Mouse (Mus musculus): ENCODE results near the gene Pcnt.

The Pcnt gene

DNA sequence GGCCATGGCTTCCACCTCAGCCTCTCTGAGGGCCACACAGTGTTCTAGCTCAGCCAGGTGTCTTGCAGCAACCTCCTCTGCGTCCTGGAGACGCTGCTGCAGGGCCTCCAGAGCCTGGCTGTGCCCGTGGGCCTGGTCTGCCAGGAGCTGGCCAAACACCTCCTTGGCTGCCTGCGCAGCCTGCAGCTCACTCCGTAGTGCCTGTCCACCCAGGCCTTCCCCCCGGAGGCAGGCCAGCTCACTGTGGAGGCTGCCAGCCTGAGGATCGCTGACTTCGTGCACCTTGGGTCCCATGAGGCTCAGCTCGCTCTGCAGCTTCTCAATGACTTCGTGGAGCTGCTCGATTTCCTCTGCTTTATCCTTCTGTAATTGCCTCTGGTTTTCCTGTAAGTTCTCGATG, 50.0 kb downstream of the Pcnt start:
- DNase-seq: no peak

DNA sequence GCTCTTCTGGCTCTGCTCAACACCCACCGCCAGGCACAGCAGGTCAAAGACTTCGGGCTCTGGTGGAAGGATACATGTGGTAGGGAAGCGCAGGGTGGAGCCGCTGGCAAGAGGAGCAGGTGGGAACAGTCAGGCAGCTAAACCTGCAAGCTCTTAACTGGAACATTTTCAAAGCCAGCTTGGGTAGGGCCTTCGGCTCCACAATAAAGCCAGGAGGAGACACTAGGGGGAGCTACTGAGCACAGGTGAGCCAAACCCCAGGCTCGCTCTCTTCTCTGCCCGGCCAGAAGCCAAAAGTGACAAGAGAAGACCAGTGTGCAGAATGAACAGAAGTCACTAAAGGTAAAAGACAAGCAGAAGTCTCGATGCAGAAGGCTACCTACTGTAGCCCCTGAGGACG, 50.8 kb downstream of the Pcnt start:
- no peak for DNase-seq

- DNase-seq: no peak
These were observed 51.4 kb downstream of the Pcnt start for GRCm38 (mm10) chr10:76391166-76391565.

- DNase-seq: no peak
These were observed 67.6 kb downstream of the Pcnt start for GRCm38 (mm10) chr10:76374981-76375380.

DNA sequence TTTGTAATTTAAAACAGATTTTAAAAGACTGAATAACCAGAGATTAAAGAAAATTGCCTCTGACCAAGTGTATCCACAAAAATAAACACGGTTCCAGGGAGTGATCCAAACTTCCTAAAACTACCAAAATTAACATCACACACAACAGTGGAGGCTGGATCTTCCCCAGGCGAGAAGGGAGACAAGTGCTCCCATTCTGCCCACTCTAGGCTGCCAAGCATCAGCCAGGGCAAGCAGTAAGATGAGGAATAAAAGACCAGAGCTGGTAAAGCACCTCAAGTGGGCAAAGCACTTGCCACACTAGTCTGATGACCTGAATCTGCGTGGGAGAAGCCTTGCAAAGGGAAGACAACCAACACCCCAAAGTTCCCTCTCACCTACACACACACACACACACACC, 70.8 kb downstream of the Pcnt start:
- DNase-seq: no peak

GRCm38 (mm10) chr10:76368766-76369165, 73.8 kb downstream of the Pcnt start:
- DNase-seq: no peak

DNA sequence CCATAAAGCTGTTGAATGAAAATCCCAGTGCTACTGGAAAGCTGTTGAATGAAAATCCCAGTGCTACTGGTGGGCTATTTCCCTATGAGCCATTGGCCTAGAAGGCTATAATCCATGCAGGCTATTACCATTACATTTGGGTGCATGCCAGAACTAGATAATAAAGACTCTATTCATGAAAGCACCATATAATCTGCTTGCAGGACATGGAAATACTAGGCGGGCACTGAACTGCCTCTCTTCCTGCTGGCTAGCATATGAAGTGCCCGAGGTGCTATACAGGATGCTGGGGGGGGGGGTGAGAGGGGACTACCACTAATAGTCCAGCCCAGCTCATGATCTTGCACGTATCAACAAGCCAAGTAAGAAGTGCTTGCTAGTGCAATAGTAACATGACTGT, 79.4 kb downstream of the Pcnt start:
- DNase-seq: no peak

DNA sequence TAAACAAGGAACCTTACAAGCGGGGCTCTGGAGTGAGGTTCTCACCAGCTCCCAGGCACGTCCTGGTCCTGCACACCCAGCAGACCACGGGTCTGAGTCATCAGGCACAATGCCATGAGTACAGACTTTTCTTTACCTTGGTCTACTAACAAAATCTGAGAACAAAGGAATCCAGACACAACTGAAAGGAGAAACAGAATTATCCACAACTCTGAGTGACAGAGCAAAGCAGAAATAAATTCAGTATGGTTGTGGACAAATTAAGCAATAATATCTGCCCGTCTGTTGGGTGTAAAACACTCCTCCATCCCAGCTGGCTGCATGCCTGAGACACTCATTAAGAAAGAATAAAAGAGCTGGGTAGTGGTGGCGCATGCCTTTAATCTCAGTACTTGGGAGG, 84.1 kb downstream of the Pcnt start:
- no peak for DNase-seq

DNA sequence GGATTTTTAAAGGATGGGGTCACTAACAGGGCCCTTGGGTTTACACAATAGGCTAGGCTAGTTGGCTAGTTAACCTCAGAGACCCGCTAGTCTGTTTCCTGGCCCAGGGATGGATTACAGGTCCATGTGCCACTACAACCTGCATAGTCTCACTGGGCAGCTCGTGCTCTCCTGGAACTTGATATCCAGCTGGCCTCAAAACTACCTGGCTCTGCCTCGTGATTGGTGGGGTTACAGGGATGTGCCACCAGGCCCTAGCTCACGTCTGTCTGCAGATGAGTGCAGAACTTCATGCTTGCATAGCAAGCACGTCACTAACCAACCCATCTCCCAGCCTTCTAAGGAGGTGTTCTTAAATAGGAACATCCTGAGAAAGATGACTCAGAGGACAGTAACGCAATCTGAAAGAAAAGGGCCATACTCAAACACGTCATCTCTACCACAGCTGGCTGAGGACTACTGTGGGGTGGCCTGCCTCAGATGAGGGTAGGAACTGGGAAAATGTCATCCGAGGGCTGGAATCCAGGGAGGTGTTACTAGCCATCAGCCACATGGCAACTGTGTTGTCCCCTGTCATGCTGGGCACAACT, 85.2 kb downstream of the Pcnt start:
- DNase-seq: no peak

GRCm38 (mm10) chr10:76354974-76355373, 87.6 kb downstream of the Pcnt start:
- DNase-seq: peak; percentile 34 to 66

DNA sequence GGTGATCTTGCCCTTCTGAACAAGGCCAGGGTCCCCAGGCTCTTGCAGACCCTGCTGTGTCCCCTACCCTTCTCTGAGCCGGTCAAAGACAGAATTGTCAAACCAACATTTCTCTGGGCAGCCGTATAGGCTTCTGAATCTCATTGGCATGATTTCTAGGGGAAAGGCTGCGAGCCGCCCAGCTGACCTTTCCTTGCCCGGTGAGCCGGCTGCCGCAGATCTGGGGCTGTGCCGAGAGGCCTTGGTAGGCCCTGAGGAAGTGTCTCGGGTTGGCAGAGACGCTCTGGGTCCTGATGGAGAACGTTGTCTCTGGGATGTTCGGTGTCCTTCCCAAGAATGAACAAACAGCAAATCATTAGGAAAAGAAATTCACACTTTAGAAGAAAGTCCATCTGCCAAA, 88.6 kb downstream of the Pcnt start:
- DNase-seq: no peak

- DNase-seq: no peak
These were observed 90.6 kb downstream of the Pcnt start for GRCm38 (mm10) chr10:76351953-76352352.

- DNase-seq: peak in 1 of 2 experiments; percentile 34
These were observed 96.0 kb downstream of the Pcnt start for GRCm38 (mm10) chr10:76346589-76346988.

DNA sequence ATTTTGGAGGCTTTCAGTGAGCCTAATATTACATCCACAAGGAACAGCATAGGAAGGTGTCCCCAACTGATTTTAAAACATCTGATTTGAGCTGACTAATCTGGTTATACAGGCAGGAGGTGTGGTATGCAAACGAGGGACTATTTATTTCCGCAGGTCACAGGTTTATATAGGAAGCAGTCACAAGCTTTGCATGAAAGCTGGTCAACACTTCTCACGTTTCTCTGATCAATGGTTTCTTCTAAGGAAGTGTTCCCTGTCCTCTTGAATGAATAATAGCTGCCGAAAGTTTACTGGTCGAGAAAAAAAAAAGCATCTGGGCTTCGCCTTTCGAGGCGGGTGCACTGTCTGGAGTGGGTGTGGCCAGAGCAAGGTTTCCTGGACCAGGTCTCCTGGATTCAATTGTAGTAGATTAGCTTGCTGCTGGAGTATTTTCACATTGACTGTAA, 96.5 kb downstream of the Pcnt start:
- DNase-seq: no peak

DNA sequence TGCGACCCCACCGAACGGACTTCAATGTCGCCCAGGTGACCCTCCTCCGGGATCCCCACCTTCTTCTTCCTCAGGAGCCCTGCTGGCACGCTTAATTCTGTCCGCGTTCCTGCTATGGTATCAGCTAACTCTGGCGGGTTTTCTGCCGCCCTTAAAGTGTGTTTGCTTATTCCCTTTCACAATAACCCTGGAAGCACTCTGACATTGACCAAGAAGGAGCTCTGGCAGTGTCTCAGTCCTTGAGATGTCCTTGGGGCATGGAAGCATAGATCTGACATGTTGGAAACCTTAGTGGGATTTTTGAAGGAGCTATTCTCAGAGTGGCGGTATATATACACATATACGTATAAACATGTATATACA, 97.1 kb downstream of the Pcnt start:
- no peak for DNase-seq

DNA sequence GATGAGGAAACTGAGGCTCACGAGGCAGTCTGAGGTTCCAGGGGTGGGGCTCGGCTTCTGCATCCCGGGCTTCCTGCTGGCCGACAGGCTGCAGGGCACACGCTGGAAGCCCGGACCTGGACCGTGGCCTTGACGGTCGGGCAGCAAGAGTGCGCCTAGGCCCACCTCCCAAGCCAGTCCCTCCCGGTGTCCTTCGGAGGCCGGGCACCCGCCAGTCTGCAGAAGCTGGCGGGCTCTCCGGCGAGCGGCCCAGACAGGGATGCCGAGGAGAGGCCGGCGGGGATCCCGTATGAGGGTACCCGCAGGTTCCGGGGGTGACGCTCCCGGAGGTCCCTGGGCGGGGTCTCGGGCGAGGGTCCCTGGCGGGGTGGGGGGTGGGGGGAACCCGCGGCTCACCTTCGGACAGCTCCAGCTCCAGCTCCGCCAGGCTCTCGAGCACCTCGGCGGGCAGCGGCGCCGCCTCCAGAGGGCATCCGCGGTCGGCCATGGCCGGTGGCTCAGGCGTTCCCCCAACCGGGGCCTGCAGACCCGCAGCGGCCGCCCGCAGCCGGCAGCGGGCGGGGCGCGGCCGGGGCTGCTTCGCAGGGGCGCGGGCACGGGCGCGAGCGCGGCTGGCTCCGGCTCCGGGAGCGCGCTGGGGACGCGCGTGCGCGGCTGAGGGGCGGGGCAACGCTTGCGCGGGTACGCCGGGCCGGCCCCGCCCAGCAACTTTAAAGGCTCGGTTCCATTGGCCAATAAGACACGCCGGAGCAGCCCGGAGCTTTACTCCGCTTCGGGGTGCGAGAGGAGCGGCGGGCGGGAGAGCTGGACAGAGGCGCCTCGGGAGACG, 97.7 kb downstream of the Pcnt start, which contains the start of gene Dip2a:
Gene Dip2a, minus strand, starts transcription at position 581 of the 829 bp plus-strand sequence.
- peak; percentile 85 to 86 for DNase-seq

- no peak for DNase-seq
These were observed 108.2 kb downstream of the Pcnt start for GRCm38 (mm10) chr10:76334350-76334749.

- no peak for DNase-seq
These were observed 110.5 kb downstream of the Pcnt start for GRCm38 (mm10) chr10:76332040-76332439.

GRCm38 (mm10) chr10:76329093-76329492, 113.5 kb downstream of the Pcnt start:
- no peak for DNase-seq

DNA sequence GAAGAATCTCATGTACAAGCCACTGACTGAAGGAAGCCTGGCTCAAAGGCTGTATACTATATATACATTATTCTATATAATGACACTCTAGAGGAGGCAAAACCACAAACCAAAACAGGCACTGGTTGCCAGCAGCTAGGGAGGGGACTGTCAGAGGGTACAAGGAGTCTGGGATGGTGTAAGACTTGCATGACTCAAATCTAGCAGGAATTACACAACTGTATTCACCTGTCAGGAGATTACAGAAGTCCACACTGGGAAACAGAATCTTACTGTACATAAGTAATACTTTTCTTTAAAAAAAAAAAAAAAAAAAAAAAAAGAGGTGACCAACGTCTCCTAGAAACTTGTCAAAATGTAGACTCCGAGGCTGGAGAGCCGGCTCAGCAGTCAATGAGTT, 114.0 kb downstream of the Pcnt start:
- DNase-seq: no peak

GRCm38 (mm10) chr10:76326304-76327006, 116.1 kb downstream of the Pcnt start:
- DNase-seq: no peak

GRCm38 (mm10) chr10:76317623-76318022, 125.0 kb downstream of the Pcnt start:
- no peak for DNase-seq

DNA sequence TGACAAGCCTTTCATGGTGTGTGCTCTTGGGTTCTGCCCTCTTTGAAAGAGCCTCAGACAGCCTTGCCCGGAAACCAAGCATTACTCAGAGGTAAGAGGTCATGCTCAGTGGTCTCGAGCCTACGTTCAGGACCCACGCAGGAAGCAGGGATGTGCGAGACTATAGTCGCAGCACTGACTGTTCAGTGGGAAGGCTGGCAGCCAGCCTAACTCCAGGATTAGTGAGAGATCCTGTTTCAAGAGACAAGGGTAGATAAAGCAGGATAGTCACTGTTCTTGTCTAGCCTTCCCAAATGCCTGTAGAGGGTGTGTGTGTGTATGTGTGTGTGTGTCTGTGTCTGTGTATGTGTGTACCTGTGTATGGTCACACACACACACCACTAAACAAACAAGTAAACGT, 126.4 kb downstream of the Pcnt start:
- no peak for DNase-seq

- DNase-seq: no peak
These were observed 135.8 kb downstream of the Pcnt start for GRCm38 (mm10) chr10:76306738-76307137.

Measured in thymus, adult 18-20 months (tissue).